Mouse (Mus musculus) cerebral cortex, adult 2 months (tissue): ENCODE data around the gene Fbxo46.

Experiments
- WGBS: fragments of 180-500 bp; shearing (Covaris S2); methylation state at CpG from one replicate; pipeline ENCODE4 v1.1.7; 2018; 5-methylcytosine and 5-hydroxymethylcytosine counted together

Fbxo46 gene

DNA sequence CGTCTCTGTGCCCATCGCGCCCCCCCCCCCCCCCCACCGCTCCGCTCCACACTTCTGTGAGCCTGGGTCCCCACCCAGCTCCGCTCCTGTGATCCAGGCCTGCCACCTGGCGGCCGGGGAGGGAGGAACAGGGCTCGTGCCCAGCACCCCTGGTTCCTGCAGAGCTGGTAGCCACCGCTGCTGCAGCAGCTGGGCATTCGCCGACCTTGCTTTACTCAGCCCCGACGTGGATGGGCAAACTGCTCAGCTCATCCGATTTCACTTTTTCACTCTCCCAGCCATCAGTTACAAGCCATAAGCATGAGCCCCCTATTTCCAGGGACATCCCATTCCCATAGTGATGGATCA is 26.5 kb upstream of the Fbxo46 start:
- WGBS = 20% methylated on average over 11 of the region's 15 CpGs

- WGBS = 5% methylated on average over 45 of the region's 45 CpGs
These were observed 25.9 kb upstream of the Fbxo46 start for GRCm38 (mm10) chr7:19093537-19094385.

DNA sequence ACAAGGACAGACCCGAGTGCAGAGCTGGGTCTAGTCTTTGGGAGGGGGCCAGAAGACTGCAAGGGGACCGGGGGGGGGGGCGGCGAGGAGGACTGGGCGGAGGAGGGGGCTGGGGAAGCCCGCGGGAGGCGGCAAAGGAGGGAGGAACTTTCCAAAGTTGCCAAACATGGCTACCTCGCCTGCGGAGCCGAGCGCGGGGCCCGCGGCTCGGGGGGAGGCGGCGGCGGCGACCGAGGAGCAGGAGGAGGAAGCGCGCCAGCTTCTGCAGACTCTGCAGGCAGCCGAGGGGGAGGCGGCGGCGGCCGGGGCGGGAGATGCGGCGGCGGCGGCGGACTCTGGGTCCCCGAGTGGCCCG is 25.2 kb upstream of the Fbxo46 start, which contains the start of gene Six5:
Gene Six5, plus strand, starts transcription at position 124 of the 355 bp plus-strand sequence.
- 2% methylated on average over 33 of the region's 36 CpGs for WGBS

DNA sequence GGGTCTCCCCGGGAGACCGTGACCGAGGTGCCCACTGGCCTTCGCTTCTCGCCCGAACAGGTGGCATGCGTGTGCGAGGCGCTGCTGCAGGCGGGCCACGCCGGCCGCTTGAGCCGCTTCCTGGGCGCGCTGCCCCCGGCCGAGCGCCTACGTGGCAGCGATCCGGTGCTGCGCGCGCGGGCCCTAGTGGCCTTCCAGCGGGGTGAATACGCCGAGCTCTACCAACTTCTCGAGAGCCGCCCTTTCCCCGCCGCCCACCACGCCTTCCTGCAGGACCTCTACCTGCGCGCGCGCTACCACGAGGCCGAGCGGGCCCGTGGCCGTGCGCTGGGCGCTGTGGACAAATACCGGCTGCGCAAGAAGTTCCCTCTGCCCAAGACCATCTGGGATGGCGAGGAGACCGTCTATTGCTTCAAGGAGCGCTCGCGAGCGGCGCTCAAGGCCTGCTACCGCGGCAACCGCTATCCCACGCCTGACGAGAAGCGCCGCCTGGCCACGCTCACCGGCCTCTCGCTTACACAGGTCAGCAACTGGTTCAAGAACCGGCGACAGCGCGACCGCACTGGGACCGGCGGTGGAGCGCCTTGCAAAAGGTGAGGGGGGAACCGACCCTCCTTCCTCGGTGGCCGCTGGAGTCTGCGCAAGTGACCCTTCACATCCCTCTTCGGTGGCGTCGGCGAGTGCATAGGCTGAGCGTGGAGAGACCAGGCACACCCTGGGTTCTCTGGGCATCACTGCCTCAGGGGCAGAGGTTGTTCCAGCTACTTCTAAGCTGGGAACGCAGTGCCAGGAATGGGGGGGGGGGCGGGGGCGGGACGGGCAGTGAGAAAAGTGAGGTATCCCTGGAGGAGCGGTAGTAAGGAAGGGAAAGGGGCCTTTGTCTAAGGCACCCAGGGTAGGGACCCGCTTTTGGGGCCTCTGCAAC is 24.6 kb upstream of the Fbxo46 start:
- WGBS = under 1% methylated on average over 80 of the region's 87 CpGs

GRCm38 (mm10) chr7:19095751-19096110 is 23.9 kb upstream of the Fbxo46 start:
- WGBS = 11% methylated on average over 19 of the region's 19 CpGs

- WGBS = 86% methylated on average over 5 of the region's 5 CpGs
These were observed 23.2 kb upstream of the Fbxo46 start for GRCm38 (mm10) chr7:19096421-19096976.

GRCm38 (mm10) chr7:19097217-19097616 is 22.4 kb upstream of the Fbxo46 start:
- 84% methylated on average over 2 of the region's 2 CpGs for WGBS

DNA sequence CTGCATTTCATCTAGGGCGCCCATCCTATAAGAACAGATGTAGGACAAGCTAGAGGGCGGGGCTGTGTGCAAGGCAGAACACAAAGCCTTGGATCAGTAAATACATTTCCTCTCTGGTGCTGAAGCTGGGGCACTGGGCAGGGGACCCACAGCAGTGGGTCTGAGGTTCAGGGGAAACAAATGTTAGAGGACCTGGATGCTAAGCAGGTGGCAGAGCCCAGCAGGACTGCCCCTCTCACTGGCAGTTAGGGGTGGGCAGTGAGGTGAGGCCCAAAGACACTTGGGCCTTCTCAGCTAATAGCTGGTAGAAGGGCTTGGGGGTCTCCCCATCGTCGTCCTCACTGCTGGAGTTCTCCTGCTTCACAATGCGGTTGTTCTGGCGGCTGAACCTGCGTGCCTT is 20.8 kb upstream of the Fbxo46 start:
- whole genome bisulfite sequencing = 84% methylated on average over 7 of the region's 7 CpGs

DNA sequence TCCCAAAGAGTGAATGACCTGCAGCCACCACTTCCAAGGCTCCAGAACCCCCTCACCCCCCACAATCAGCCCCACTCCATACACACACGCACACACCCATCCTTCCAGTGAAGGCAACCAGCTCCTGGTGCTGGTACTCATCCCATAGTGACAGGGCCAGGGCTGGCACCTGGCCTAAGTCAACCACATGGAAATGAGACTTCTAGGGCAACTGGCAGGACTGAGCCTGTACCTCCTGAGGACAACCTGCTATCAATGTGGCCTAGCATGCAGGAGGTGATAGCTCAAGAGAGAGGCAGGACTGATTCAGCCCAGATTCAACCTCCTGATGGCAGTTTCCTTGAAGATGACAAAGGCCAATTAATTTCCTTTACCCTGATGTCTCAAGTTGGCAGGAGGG is 19.4 kb upstream of the Fbxo46 start:
- WGBS = 84% methylated on average over 1 of the region's 1 CpGs

DNA sequence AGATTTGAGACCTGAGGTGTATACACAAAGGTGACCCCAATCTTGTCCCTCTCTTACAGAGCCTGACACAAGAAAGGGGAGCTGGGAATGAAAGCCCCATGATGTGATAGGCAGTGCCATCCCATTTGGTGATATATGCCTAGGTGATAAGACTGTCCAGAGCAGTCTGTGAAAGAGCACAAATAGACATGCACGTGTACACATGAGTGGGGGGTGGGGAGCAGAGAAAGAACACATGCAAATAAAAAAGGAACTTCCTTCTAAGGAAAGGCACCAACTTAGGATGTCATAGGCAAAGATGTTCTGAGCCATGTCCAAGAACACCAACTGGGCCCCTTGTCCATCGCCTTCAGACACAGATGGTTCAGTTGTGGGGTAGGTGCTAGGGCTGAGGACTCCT is 15.2 kb upstream of the Fbxo46 start:
- 78% methylated on average over 2 of the region's 2 CpGs for WGBS

DNA sequence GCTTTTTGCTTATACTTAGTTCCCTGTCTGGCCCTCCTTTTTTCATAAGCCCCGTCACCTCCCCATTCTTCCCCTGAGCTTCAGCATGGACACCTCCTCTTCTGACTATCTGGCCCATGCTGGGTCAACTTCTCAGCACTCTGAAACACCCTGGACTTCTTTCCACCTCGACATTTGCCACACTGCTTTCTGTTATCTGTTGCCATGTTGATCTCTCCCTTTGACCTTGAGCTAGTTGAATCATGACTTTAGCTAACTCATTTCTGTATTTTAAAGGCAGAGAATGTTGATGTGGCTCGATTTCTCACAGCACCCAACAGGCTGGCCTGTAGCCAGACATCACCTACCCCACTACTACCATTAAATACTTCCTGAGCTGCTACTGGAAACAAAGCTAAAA is 12.2 kb upstream of the Fbxo46 start:
- WGBS = 71% methylated on average over 3 of the region's 3 CpGs

DNA sequence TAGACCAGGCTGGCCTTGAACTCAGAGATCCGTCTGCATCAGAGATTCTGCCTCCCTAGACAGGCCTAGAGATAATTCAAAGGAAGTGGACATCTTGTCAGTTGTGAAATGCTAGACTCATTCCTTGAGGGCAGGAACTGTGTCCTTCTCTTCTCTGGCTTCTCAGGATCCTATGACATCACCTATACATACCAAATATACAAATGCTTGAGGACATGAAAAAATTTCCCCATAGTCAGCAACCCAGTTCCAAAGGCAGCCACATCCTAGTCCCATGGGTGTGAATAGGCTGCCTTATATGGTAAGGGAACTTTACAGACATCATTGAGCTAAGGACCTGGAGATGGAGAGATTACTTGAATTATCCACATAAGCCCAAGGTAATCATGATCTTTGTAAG is 10.1 kb upstream of the Fbxo46 start:
- WGBS = 94% methylated on average over 1 of the region's 1 CpGs

DNA sequence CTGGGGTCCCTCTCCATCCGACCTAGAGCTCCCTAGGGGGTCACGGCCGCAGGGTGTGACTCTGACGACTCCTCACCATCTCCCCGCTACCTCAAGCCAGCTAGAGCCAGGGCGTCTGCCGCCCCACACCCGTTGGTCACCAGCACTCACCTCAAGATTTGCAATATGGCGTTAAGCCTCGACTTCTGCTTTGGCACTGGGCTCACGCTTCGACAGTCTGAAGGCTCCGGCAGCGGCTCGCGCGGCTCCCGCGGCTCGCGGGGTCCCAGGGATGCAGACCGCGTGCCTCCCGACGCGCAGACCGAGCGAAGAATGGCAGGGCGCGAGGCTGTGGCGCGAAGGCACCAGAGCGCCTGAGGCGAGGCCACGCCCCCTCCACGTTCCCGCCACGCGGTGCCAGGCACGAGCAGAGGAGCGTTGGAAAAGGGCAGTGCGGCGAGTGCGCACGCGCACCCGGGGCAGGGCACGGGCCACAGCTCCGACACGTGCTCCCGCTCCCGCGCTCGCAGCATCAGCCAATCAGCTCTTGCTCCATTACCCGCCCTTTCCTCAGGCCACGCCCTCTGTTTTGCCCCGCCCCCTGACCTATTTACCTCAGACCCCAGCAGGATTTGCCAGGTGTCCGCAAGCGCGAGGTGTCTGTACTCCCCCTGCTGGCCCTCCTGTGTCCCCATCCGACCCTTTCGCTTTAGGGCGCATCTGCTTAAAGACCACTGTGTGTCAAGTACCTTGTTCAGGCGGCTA is 1.5 kb upstream of the Fbxo46 start, which contains the start of gene Gm4969:
Gene Gm4969, minus strand, starts transcription at position 341 of the 744 bp plus-strand sequence.
- 17% methylated on average over 64 of the region's 64 CpGs for WGBS

DNA sequence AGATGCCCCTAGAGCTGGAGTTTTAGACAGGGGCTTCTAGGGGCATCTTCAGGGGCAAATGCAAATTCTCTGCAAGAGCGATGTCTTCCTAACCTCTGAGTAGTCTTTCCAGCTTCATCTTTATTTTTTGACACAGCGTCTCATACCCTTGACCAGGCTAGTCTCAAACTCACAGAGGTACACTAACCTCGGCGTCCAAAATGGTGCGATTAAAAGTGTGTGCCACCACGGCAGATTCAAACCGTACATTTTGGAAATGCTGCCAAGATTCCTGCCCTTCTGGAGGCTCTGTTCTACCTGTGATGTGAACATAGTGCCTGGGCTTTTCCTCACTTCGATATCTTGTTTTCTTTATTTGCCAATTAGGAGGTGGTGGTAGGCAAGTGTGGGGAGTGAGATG is 576 bp upstream of the Fbxo46 start:
- WGBS = 90% methylated on average over 8 of the region's 8 CpGs

GRCm38 (mm10) chr7:19121686-19122085 is 2.0 kb downstream of the Fbxo46 start:
- 85% methylated on average over 4 of the region's 4 CpGs for WGBS

GRCm38 (mm10) chr7:19124713-19125112 is 5.1 kb downstream of the Fbxo46 start:
- WGBS = 82% methylated on average over 6 of the region's 6 CpGs

GRCm38 (mm10) chr7:19127744-19128143 is 8.1 kb downstream of the Fbxo46 start:
- WGBS = 72% methylated on average over 5 of the region's 5 CpGs

- 91% methylated on average over 5 of the region's 5 CpGs for WGBS
These were observed 9.7 kb downstream of the Fbxo46 start for GRCm38 (mm10) chr7:19129396-19129795.

GRCm38 (mm10) chr7:19130657-19131056 is 11.0 kb downstream of the Fbxo46 start:
- 16% methylated on average over 4 of the region's 4 CpGs for WGBS

- under 1% methylated on average over 39 of the region's 39 CpGs for WGBS
These were observed 11.7 kb downstream of the Fbxo46 start for GRCm38 (mm10) chr7:19131324-19131848.

DNA sequence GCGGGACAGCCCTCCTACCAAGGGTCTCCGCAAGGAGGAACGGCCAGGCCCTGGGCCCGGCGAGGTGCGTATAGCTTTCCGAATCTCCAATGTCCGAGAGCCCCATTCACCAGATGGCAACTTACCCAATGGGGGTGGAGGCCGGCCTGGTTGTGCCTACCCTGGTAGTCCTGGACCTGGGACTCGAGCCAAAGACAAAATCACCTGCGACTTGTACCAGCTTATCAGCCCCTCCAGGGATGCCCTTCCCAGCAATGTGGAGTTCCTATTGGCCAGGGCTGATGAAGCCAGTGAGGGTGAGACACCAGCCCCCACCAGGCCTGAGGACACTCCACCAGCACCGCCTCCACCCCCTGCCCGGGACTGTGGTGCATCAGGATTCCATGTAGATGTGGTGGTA is 16.5 kb downstream of the Fbxo46 start:
- WGBS = 90% methylated on average over 13 of the region's 13 CpGs
